Mouse (Mus musculus) neural tube, embryonic 14.5 days (tissue): ENCODE results near the gene Gm9639. TPM values are rescaled to one million over a fixed set of nuclear protein-coding genes. Genes with fewer than 3 reads are reported as not detected.

ENCODE experiments used
- polyA plus RNA-seq: library from polyadenylated mRNA; unstranded; fragments of >200 nt; fragmentation: Nextera tagmentation; extraction: Ambion mirVana; gene quantifications from 2 replicates; pipeline ENCODE4 v1.2.1, GENCODE M21; 2014

The Gm9639 gene
- polyA plus RNA-seq, 1 experiment from 2014 or later = not detected

Other genes starting within 250 kb of the Gm9639 start
- 64.2 and 82.6 TPM in 2 replicates for gene Pttg1ip, start 213.4 kb downstream of the Gm9639 start, polyA plus RNA-seq
- 214 and 240 TPM in 2 replicates for gene Sumo3, start 189.0 kb downstream of the Gm9639 start, polyA plus RNA-seq
- 2.7 TPM in 1 of 2 replicates, not detected in the other for gene Gm49325, start 188.9 kb downstream of the Gm9639 start, polyA plus RNA-seq
- 44.0 and 57.3 TPM in 2 replicates for gene Ube2g2, start 172.8 kb downstream of the Gm9639 start, polyA plus RNA-seq
- 1.4 and 1.5 TPM in 2 replicates for gene Tspear, start 108.5 kb downstream of the Gm9639 start, polyA plus RNA-seq
- not detected in 2 replicates for gene Gm19402, start 104.3 kb downstream of the Gm9639 start, polyA plus RNA-seq
- gene Gm9508, start 97.8 kb downstream of the Gm9639 start, polyA plus RNA-seq = not detected in 2 replicates
- gene Gm10272, start 88.5 kb downstream of the Gm9639 start, polyA plus RNA-seq = not detected in 2 replicates
- not detected in 2 replicates for gene Gm10024, start 83.6 kb downstream of the Gm9639 start, polyA plus RNA-seq
- gene Gm10142, start 79.3 kb downstream of the Gm9639 start, polyA plus RNA-seq = not detected in 2 replicates
- gene Krtap12-1, start 74.5 kb downstream of the Gm9639 start, polyA plus RNA-seq = not detected in 2 replicates
- not detected in 2 replicates for gene Gm10100, start 68.6 kb downstream of the Gm9639 start, polyA plus RNA-seq
- not detected in 2 replicates for gene Gm18596, start 52.4 kb downstream of the Gm9639 start, polyA plus RNA-seq
- not detected in 2 replicates for gene Gm9736, start 43.7 kb downstream of the Gm9639 start, polyA plus RNA-seq
- not detected in 2 replicates for gene Gm3233, start 35.4 kb downstream of the Gm9639 start, polyA plus RNA-seq
- not detected in 2 replicates for gene Gm3238, start 23.8 kb downstream of the Gm9639 start, polyA plus RNA-seq
- not detected in 2 replicates for gene Gm7138, start 18.1 kb downstream of the Gm9639 start, polyA plus RNA-seq
- not detected in 2 replicates for gene Gm3250, start 12.5 kb downstream of the Gm9639 start, polyA plus RNA-seq
- not detected in 2 replicates for gene Gm7137, start 6.9 kb downstream of the Gm9639 start, polyA plus RNA-seq
- gene Gm19668, start 4.1 kb upstream of the Gm9639 start, polyA plus RNA-seq = not detected in 2 replicates
- not detected in 2 replicates for gene Gm9507, start 16.8 kb upstream of the Gm9639 start, polyA plus RNA-seq
- gene Gm2696, start 19.6 kb upstream of the Gm9639 start, polyA plus RNA-seq = not detected in 2 replicates
- gene Krtap10-4, start 32.0 kb upstream of the Gm9639 start, polyA plus RNA-seq = not detected in 2 replicates
- gene Krtap10-10, start 40.9 kb upstream of the Gm9639 start, polyA plus RNA-seq = not detected in 2 replicates
- not detected in 2 replicates for gene Gm36176, start 51.7 kb upstream of the Gm9639 start, polyA plus RNA-seq
- gene Gm10318, start 57.8 kb upstream of the Gm9639 start, polyA plus RNA-seq = 0.30 TPM in 1 of 2 replicates, not detected in the other
- not detected in 2 replicates for gene Gm3285, start 66.9 kb upstream of the Gm9639 start, polyA plus RNA-seq
- 17.4 and 20.6 TPM in 2 replicates for gene Lrrc3, start 107.5 kb upstream of the Gm9639 start, polyA plus RNA-seq
- 6.0 and 9.2 TPM in 2 replicates for gene Trpm2, start 175.5 kb upstream of the Gm9639 start, polyA plus RNA-seq
- gene 1810043G02Rik, start 183.4 kb upstream of the Gm9639 start, polyA plus RNA-seq = 41.3 and 52.6 TPM in 2 replicates
- 83.2 and 93.9 TPM in 2 replicates for gene Pfkl, start 215.0 kb upstream of the Gm9639 start, polyA plus RNA-seq
- not detected in 2 replicates for gene Dnmt3l, start 246.9 kb upstream of the Gm9639 start, polyA plus RNA-seq
- gene Aire, start 248.5 kb upstream of the Gm9639 start, polyA plus RNA-seq = 0.21 TPM in 2 replicates